Mouse (Mus musculus) lung, adult 18-20 months (tissue): ENCODE measurements around the gene Dpep1.
"Not testable (repeated sequence)": the region's sequence is repeated elsewhere in the genome, so short reads cannot be mapped to it uniquely, and the experiment has no call there.

Experiments
- DNase-seq, 2 experiments: peaks; one replicate each; pipeline ENCODE4 v3.0.0; 2022; ENCODE audit warnings: mixed read lengths in 2 of 2

Dpep1 gene

GRCm38 (mm10) chr8:123212321-123213117 lies 26.5 kb downstream of the Dpep1 start, which contains the start of the genes Chmp1a and Spata33:
Gene Chmp1a, minus strand, starts transcription at chr8:123212763.
Gene Spata33, plus strand, starts transcription at chr8:123212832.
- DNase-seq = peak; percentile 88 to 94

- DNase-seq = no peak
Measured at GRCm38 (mm10) chr8:123213118-123213772, 27.2 kb downstream of the Dpep1 start.

- no peak for DNase-seq
Measured at GRCm38 (mm10) chr8:123215430-123215829, 29.4 kb downstream of the Dpep1 start.

- DNase-seq = no peak
Measured at GRCm38 (mm10) chr8:123220917-123221316, 34.9 kb downstream of the Dpep1 start.

GRCm38 (mm10) chr8:123224278-123225266 lies 38.5 kb downstream of the Dpep1 start, which contains the start of gene Cdk10:
Gene Cdk10, plus strand, starts transcription at chr8:123224842.
- DNase-seq = peak; percentile 93 to 95

GRCm38 (mm10) chr8:123228416-123228815 lies 42.4 kb downstream of the Dpep1 start:
- DNase-seq = no peak

GRCm38 (mm10) chr8:123230326-123230725 lies 44.3 kb downstream of the Dpep1 start:
- DNase-seq = not testable (repeated sequence)

- no peak for DNase-seq
Measured at GRCm38 (mm10) chr8:123231742-123232141, 45.7 kb downstream of the Dpep1 start.

- DNase-seq = no peak
Measured at GRCm38 (mm10) chr8:123232553-123232952, 46.5 kb downstream of the Dpep1 start.

- DNase-seq = no peak
Measured at GRCm38 (mm10) chr8:123233300-123233699, 47.3 kb downstream of the Dpep1 start.

- DNase-seq = no peak
Measured at GRCm38 (mm10) chr8:123233760-123234159, 47.7 kb downstream of the Dpep1 start.

GRCm38 (mm10) chr8:123234918-123235519 lies 49.0 kb downstream of the Dpep1 start:
- no peak for DNase-seq

GRCm38 (mm10) chr8:123235520-123236497 lies 49.8 kb downstream of the Dpep1 start, which contains the start of gene Spata2l:
Gene Spata2l, minus strand, starts transcription at chr8:123236233.
- DNase-seq = peak; percentile 89 to 90

GRCm38 (mm10) chr8:123239398-123239797 lies 53.4 kb downstream of the Dpep1 start:
- no peak for DNase-seq

GRCm38 (mm10) chr8:123242107-123242923 lies 56.3 kb downstream of the Dpep1 start:
- DNase-seq = no peak

GRCm38 (mm10) chr8:123243053-123243452 lies 57.0 kb downstream of the Dpep1 start:
- no peak for DNase-seq

GRCm38 (mm10) chr8:123244382-123244781 lies 58.3 kb downstream of the Dpep1 start:
- DNase-seq = no peak

GRCm38 (mm10) chr8:123245543-123245942 lies 59.5 kb downstream of the Dpep1 start:
- no peak for DNase-seq

GRCm38 (mm10) chr8:123247748-123248147 lies 61.7 kb downstream of the Dpep1 start:
- DNase-seq = no peak

- no peak for DNase-seq
Measured at GRCm38 (mm10) chr8:123248596-123248995, 62.6 kb downstream of the Dpep1 start.
